Mouse (Mus musculus): Measurements from ENCODE around the gene Slco2a1. TPM values are rescaled to one million over a fixed set of nuclear protein-coding genes. Genes with fewer than 3 reads are reported as not detected.
A peak's percentile ranks its signal among the peaks of the same experiment; 100 is the strongest.

The Slco2a1 gene
- total and polyA plus RNA-seq, 3 experiments: 0.01 to 0.11 TPM; not detected in 1

DNA sequence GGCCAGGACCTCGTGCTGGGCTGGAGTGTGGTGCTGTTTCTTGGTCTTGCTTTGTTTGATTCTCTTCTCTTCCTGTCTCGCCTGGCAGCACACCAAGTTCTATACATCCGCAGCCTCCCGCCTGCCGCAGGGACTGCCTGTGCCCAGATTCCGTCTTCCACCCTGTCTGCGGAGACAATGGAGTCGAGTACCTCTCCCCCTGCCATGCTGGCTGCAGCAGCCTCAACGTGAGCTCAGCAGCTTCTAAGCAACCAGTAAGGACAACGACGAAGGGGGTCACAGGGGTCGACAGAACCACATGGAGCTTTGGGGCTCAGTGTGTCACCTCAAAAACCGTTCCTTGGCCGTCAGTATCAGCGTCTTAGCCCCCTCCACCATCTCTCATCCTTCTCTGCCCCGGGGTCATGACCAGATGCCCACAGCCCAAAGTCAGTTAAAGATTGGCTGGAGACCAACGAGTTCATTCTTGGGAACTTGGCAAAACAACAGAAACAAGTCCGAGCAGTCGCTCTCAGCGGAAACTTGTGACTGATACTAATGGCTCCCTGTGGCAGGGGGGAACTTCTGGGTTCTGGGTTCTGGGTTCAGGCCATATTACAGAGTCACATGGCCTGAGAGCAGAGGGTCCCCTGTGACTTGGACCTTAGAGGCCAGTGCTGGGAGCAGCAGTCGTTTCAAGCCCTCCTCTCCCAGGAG lies 88.5 kb downstream of the Slco2a1 start:
- DNase-seq (ENCODE audit: low spot score) (no peak), ATAC-seq (ENCODE audit: extremely low read depth, insufficient number of reproducible peaks, low FRiP score, poor library complexity, severe bottlenecking) (no peak)
- H3K4me1 ChIP-seq (ENCODE audit: insufficient read depth, low read depth, low read length): peaks cover 34% of the 10 kb centered on the region
- H3K9me3 ChIP-seq (replicated peaks): 0 out of 2 replicates have a peak, but pooled peaks cover 2% of the 10 kb centered on the region
- no peaks in the 10 kb centered on the region for H3K36me3 ChIP-seq (replicated peaks)
- H3K4me3 ChIP-seq (ENCODE audit: low read depth, low read length): no peak overlapping the region
- peaks cover 80% of the 10 kb centered on the region for H3K27me3 ChIP-seq (ENCODE audit: insufficient read depth, low read length)
- no peak for TF ChIP-seq GATA2 (IDR thresholded peaks at IDR 0.05; ENCODE audit: borderline replicate concordance, low read depth, low read length)
- TF ChIP-seq GATA1 (IDR thresholded peaks at IDR 0.05; ENCODE audit: borderline replicate concordance, low read length): no peak
- no peak for TF ChIP-seq POLR2AphosphoS5 (IDR thresholded peaks at IDR 0.05; ENCODE audit: insufficient replicate concordance, low read depth, low read length)
- TF ChIP-seq CTCF (IDR thresholded peaks at IDR 0.05; ENCODE audit: low read depth, low read length): no peak
- no peak for TF ChIP-seq TAL1 (conservative IDR thresholded peaks at IDR 0.05; ENCODE audit: low read depth, low read length)

- peak overlapping the region; percentile 47; the same call in 1 of the 2 replicates for H3K4me3 ChIP-seq (ENCODE audit: low read depth, low read length)
- peaks cover 80% of the 10 kb centered on the region for H3K27me3 ChIP-seq (ENCODE audit: insufficient read depth, low read length)
- DNase-seq (ENCODE audit: low spot score) (peak; percentile 50), ATAC-seq (ENCODE audit: extremely low read depth, insufficient number of reproducible peaks, low FRiP score, poor library complexity, severe bottlenecking) (peak; percentile 91)
- H3K4me1 ChIP-seq (ENCODE audit: insufficient read depth, low read depth, low read length): peaks cover 32% of the 10 kb centered on the region
- 0 out of 2 replicates have a peak, but pooled peaks cover 2% of the 10 kb centered on the region for H3K9me3 ChIP-seq (replicated peaks)
- H3K36me3 ChIP-seq (replicated peaks): no peaks in the 10 kb centered on the region
- TF ChIP-seq POLR2AphosphoS5 (IDR thresholded peaks at IDR 0.05; ENCODE audit: insufficient replicate concordance, low read depth, low read length) (no peak), GATA2 (IDR thresholded peaks at IDR 0.05; ENCODE audit: borderline replicate concordance, low read depth, low read length) (no peak), TAL1 (conservative IDR thresholded peaks at IDR 0.05; ENCODE audit: low read depth, low read length) (no peak)
Observed at GRCm38 (mm10) chr9:103078194-103078691, 89.7 kb downstream of the Slco2a1 start.

GRCm38 (mm10) chr9:103080211-103080610 lies 91.7 kb downstream of the Slco2a1 start:
- TF ChIP-seq GATA1 (IDR thresholded peaks at IDR 0.05; ENCODE audit: borderline replicate concordance, low read length) (no peak), GATA2 (IDR thresholded peaks at IDR 0.05; ENCODE audit: borderline replicate concordance, low read depth, low read length) (no peak), CTCF (IDR thresholded peaks at IDR 0.05; ENCODE audit: low read depth, low read length) (no peak), TAL1 (conservative IDR thresholded peaks at IDR 0.05; ENCODE audit: low read depth, low read length) (no peak), POLR2AphosphoS5 (IDR thresholded peaks at IDR 0.05; ENCODE audit: insufficient replicate concordance, low read depth, low read length) (no peak)
- ATAC-seq (ENCODE audit: extremely low read depth, insufficient number of reproducible peaks, low FRiP score, poor library complexity, severe bottlenecking): no peak
- no peak overlapping the region for H3K4me3 ChIP-seq (ENCODE audit: low read depth, low read length)

DNA sequence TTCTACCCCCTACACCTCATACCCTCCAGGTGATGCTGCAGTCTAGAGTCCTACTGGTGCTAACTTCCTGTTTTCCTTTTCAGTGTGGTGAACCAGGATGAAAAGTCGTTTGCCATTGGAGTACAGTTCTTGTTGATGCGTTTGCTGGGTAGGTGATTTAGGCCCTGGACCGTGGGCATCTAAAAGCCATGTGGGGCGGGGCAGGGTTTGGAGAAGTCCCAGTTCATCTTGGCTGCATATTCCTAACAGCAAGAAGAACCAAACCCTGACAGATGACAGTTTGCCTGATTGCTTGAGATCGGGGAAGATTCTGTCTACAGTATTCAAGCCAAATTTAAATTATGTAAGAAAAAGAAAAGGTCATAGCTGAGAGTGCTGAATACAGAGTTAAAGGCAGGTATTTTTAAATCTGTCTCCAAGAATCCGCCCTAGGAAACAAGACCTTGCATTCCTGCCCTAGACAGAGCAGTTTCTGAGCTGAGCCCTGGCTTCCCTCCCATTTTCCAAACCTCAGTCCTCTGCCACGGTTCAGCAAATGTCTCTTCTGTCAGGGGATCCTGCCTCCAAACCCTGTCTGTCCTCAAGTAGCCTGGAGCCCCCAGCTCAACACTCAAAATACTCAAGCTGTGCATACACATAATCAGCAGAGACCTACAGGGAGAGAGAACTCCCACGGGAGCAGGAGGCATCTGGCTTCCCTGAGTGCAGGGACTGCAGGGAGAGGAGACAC lies 93.9 kb downstream of the Slco2a1 start:
- H3K9me3 ChIP-seq (replicated peaks): no peaks in the 10 kb centered on the region
- H3K4me1 ChIP-seq (ENCODE audit: insufficient read depth, low read depth, low read length): peaks cover 26% of the 10 kb centered on the region
- H3K36me3 ChIP-seq (replicated peaks): no peaks in the 10 kb centered on the region
- ATAC-seq (ENCODE audit: extremely low read depth, insufficient number of reproducible peaks, low FRiP score, poor library complexity, severe bottlenecking) (no peak), DNase-seq (ENCODE audit: low spot score) (no peak)
- TF ChIP-seq TAL1 (conservative IDR thresholded peaks at IDR 0.05; ENCODE audit: low read depth, low read length) (no peak), GATA2 (IDR thresholded peaks at IDR 0.05; ENCODE audit: borderline replicate concordance, low read depth, low read length) (no peak), POLR2AphosphoS5 (IDR thresholded peaks at IDR 0.05; ENCODE audit: insufficient replicate concordance, low read depth, low read length) (no peak), GATA1 (IDR thresholded peaks at IDR 0.05; ENCODE audit: borderline replicate concordance, low read length) (no peak), CTCF (IDR thresholded peaks at IDR 0.05; ENCODE audit: low read depth, low read length) (no peak)
- H3K27me3 ChIP-seq (ENCODE audit: insufficient read depth, low read length): peaks cover 86% of the 10 kb centered on the region
- no peak overlapping the region for H3K4me3 ChIP-seq (ENCODE audit: low read depth, low read length)

More at GRCm38 (mm10) chr9:103080211-103080610, 91.7 kb downstream of the Slco2a1 start:
- H3K27me3 ChIP-seq (ENCODE audit: insufficient read depth, low read length): peaks cover 83% of the 10 kb centered on the region
- H3K9me3 ChIP-seq (replicated peaks): no peaks in the 10 kb centered on the region
- no peaks in the 10 kb centered on the region for H3K36me3 ChIP-seq (replicated peaks)
- peaks cover 35% of the 10 kb centered on the region for H3K4me1 ChIP-seq (ENCODE audit: insufficient read depth, low read depth, low read length)
- DNase-seq (ENCODE audit: low spot score): no peak

DNA sequence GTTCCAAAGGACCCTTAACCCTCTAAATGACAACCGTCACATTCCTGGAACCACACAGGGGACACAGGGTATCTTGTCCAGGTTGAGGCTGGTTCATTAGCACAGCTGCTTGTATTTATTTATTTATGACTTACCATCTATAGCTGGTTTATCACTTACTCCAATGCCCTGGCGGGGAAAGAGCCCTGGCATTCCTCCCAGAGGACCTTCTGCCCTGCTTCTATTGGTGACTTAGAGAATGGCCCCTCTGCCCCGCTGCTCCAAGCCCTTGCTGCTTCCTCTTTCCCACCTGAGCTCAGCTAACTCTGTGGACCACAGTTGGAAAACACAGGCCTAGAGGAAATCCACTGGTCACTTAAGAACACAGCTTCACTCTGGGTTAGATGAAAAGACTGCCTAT lies 94.9 kb downstream of the Slco2a1 start:
- TF ChIP-seq GATA1 (IDR thresholded peaks at IDR 0.05; ENCODE audit: borderline replicate concordance, low read length) (no peak), TAL1 (conservative IDR thresholded peaks at IDR 0.05; ENCODE audit: low read depth, low read length) (no peak)
- ATAC-seq (ENCODE audit: extremely low read depth, insufficient number of reproducible peaks, low FRiP score, poor library complexity, severe bottlenecking) (no peak), DNase-seq (ENCODE audit: low spot score) (no peak)
- H3K9me3 ChIP-seq (replicated peaks): no peaks in the 10 kb centered on the region
- peaks cover 86% of the 10 kb centered on the region for H3K27me3 ChIP-seq (ENCODE audit: insufficient read depth, low read length)
- H3K4me3 ChIP-seq (ENCODE audit: low read depth, low read length): no peak overlapping the region
- no peaks in the 10 kb centered on the region for H3K36me3 ChIP-seq (replicated peaks)
- H3K4me1 ChIP-seq (ENCODE audit: insufficient read depth, low read depth, low read length): peaks cover 16% of the 10 kb centered on the region

GRCm38 (mm10) chr9:103086736-103087135 lies 98.2 kb downstream of the Slco2a1 start:
- DNase-seq (ENCODE audit: low spot score) (no peak), ATAC-seq (ENCODE audit: extremely low read depth, insufficient number of reproducible peaks, low FRiP score, poor library complexity, severe bottlenecking) (no peak)
- TF ChIP-seq GATA2 (IDR thresholded peaks at IDR 0.05; ENCODE audit: borderline replicate concordance, low read depth, low read length): no peak
- TF ChIP-seq GATA1 (IDR thresholded peaks at IDR 0.05; ENCODE audit: borderline replicate concordance, low read length): no peak
- no peak for TF ChIP-seq CTCF (IDR thresholded peaks at IDR 0.05; ENCODE audit: low read depth, low read length)
- no peak for TF ChIP-seq POLR2AphosphoS5 (IDR thresholded peaks at IDR 0.05; ENCODE audit: insufficient replicate concordance, low read depth, low read length)
- no peak for TF ChIP-seq TAL1 (conservative IDR thresholded peaks at IDR 0.05; ENCODE audit: low read depth, low read length)
- Histone ChIP-seq H3K36me3 (replicated peaks) (no peaks in the 10 kb centered on the region), H3K27me3 (ENCODE audit: insufficient read depth, low read length) (peaks cover 64% of the 10 kb centered on the region), H3K4me3 (ENCODE audit: low read depth, low read length) (no peak overlapping the region), H3K4me1 (ENCODE audit: insufficient read depth, low read depth, low read length) (peaks cover 34% of the 10 kb centered on the region), H3K9me3 (replicated peaks) (no peaks in the 10 kb centered on the region)
